Mouse (Mus musculus): ENCODE measurements at regions not wholly inside any gene's neighbourhood (a gene's known extent, or its start where the extent isn't known, plus 50 kb on each side); places are given as distances from the start of the nearest gene placed in this dataset.

DNA sequence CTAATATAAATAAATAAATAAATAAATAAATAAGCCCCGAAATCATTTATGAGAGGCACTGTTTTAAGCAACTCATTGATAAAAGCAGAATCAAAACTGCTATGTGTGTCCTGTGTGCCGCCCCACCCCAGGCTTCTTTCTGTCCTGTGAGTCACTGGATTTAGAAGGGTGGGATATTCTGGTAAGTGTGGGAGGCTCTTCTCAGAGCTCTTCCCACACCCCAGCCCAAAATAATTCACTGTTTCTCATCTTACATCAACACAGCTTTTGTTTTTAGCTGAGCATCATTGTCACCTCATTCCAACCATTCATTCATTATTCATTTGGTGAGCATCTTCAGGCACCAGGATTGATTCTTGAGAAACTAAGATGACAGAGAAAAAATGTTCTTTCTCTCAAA is 118.4 kb downstream of the Barx2 start:
- in situ Hi-C loops (cut with MboI, MseI), result no loop called here

GRCm38 (mm10) chr9:31775956-31776355 is 137.3 kb downstream of the Barx2 start:
- in situ Hi-C loops (cut with MboI, MseI), result no loop called here

GRCm38 (mm10) chr9:31765401-31765800 is 147.9 kb downstream of the Barx2 start:
- in situ Hi-C loops (cut with MboI, MseI), result no loop called here

- in situ Hi-C loops (cut with MboI, MseI), result no loop called here
Measured at GRCm38 (mm10) chr9:31757894-31758561, 155.2 kb downstream of the Barx2 start.

- in situ Hi-C loops (cut with MboI, MseI), result no loop called here
Measured at GRCm38 (mm10) chr9:31730443-31730842, 182.8 kb downstream of the Barx2 start.

- in situ Hi-C loops (cut with MboI, MseI), result no loop called here
Measured at GRCm38 (mm10) chr9:31719309-31719708, 194.0 kb downstream of the Barx2 start.

GRCm38 (mm10) chr9:31710022-31710421 is 203.2 kb downstream of the Barx2 start:
- in situ Hi-C loops (cut with MboI, MseI), result no loop called here

- in situ Hi-C loops (cut with MboI, MseI), result no loop called here
Measured at GRCm38 (mm10) chr9:31706688-31707087, 206.6 kb downstream of the Barx2 start.

DNA sequence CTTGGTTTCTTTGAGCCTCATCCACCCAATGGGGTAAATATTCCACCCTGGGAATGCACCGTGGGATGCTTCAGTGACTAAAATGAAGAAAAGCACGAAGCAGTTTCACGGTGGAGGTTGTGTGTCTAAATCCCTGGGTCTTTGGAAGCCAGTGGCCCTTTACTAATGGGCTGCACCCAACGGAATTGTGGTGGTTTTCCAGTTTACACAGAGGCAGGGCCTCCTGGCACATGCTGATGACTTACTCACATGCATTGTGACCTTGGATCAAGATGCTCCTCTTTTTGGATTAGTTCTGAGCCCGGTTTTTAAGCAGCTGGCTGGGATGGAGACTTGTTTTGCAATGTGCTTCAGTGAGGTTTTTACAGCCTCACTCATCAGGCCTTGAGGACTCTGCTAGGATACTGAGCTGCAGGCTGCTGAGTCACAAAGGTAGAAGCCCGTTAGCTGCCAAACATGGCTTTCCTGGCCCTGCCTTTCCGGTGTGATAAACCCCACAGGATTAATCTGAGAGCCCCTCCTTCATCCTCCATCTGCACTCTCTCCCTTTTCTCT is 222.3 kb downstream of the Barx2 start:
- in situ Hi-C loops (cut with MboI, MseI), result no loop called here

GRCm38 (mm10) chr9:31688398-31688705 is 224.1 kb upstream of the Tmem45b start:
- in situ Hi-C loops (cut with MboI, MseI), result no loop called here

- in situ Hi-C loops (cut with MboI, MseI), result no loop called here
Measured at GRCm38 (mm10) chr9:31687686-31688397, 223.6 kb upstream of the Tmem45b start.

DNA sequence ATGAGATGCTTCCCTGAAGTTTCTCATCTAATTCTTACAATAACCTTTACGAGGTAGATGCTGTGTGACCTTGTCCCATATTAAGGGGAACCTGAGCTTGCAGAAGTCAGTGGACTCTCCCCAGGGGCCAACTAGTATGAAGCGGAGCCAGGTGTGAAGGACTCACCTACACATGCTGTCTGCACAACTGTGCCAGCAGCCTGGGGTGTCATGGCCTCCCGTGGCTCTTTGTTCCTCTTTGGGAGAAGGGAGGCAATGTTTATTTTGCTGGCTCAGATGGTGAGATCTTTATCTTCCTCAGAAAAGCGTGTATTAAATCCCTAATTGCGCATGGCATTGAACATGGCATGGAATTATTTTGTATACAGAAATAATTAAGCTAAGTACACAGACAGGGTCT is 222.2 kb upstream of the Tmem45b start:
- in situ Hi-C loops (cut with MboI, MseI), result no loop called here

DNA sequence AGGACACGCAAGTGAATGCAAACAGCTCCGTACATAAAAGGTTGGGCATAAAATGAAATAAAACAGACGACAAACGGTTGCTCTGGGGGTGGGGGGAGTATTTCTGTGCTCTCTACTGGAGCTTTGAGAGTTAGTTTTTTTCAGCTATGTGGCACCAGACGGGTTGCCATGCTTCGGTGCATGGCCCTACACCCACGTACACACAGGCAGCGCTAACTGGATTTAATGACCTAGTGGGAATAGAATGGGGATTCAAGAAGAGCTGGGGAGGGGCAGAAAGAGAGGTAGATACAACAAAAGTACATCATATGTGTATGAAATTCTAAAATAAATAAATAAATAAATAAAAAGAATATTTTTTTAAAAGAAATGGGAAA is 220.5 kb upstream of the Tmem45b start:
- in situ Hi-C loops (cut with MboI, MseI), result no loop called here

GRCm38 (mm10) chr9:31684099-31684811 is 220.0 kb upstream of the Tmem45b start:
- in situ Hi-C loops (cut with MboI, MseI), result no loop called here

DNA sequence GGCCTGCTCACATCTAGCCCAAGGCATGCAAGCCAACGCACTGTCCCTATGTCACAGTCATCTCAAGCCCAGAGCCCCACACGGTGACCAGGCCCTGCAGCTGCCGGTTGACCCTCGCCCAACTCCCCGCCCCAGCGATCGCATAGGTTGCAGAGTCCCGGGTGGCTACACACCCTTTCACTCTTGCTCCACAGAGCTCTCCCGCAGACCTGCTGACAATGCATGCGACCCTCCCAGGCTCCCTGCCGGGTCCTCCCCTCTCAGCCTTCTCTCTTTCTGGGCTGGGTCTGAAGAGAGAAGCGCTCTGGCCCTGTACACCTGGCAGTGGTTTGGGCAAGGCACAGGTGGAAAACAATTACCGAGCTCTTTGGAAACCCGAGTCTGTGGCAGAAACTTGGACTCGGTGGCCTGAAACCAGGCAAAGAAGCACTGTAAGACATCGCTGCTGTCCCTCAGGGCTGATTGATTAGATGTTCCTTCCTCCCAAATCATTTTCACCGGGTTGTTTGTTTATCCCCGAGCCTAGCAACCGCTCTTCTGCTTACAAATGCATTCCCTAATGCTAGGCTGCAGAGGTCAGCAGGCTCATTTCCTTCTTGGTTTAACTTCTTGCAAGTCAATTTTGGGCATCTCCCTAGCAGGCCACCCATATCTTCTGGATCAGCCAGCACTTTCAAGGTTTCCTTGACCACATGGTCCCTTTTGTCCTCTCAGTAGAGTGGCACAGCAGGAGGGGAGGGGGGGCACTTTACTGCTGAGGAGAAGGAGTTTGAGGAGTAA is 219.2 kb upstream of the Tmem45b start:
- in situ Hi-C loops (cut with MboI, MseI), result no loop called here

GRCm38 (mm10) chr9:31682893-31683292 is 218.6 kb upstream of the Tmem45b start:
- in situ Hi-C loops (cut with MboI, MseI), result no loop called here

DNA sequence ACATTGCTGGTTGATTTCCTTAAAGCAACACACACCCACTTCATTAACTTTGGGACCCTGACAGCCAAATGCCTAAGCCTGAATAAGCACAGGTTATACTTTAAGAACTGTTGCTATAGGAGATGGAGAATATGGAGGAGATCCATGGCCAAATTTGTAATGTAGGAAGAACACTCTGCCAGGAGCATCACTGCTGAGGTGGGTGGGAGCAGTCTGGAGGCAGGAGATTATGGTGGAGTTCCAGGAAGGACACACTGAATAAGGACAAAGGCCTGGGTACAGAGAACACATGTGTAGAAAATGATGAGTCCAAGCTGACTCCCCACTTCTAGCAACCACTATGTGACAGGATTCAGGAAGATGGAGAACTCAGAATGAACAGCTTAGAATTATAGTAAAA is 212.9 kb upstream of the Tmem45b start:
- in situ Hi-C loops (cut with MboI, MseI), result no loop called here

DNA sequence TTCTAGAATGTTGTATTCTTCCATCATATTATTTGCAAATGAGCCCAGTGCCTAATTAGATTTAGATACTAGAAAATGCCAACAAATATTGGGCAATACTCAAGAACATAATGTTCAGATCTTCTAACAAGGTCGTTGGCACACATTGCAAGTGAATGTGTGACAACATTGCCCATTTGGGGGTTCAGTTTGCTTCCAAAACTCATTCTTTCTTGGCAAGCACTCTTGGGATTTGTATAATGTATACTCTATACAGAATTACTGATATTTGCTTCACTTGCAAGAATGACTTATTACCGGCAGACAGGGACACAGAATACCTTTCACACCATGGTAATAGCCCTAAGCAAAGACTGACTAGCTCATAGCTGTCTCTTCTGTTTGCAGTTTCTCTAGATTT is 194.8 kb upstream of the Tmem45b start:
- in situ Hi-C loops (cut with MboI, MseI), result no loop called here

DNA sequence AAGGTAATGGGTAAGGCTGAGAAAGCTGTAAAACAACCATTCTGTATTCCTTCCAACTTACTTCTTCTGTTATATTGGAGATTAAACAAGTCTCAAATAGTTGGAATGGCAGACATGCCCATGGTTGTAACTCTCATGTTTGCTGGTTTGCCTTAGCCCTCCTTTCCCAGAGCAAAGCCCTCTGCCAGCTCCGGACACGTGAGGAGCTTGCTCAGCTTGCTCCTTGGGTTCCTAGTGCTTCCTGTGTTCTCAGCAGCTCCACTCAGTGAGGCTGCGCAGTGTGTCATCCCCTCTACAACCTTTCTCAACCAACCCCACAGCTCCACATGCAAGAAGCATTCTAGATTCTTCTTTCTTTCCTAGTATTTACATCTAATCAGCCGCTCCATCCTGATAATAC is 193.3 kb upstream of the Tmem45b start:
- in situ Hi-C loops (cut with MboI, MseI), result no loop called here

- in situ Hi-C loops (cut with MboI, MseI), result no loop called here
Measured at GRCm38 (mm10) chr9:31656676-31657075, 192.4 kb upstream of the Tmem45b start.

DNA sequence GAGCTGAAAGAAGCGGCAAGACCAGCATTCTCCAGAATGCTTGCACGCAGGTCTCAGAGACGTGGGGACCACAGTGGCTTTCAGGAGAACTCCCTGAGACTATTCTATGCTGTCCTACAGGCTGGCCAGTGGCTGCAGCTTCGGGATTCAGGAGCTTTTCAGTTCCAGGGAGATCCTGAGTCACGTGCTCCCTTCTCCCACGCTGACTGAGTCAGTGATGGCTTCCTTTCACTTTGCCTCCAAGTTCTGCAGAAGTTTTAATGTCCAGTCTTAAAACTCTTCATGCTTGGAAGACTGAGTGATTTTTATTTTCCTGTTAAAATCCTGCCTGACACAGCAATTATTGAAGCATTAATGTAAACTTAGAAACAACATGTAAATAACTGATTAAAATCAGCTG is 190.5 kb upstream of the Tmem45b start:
- in situ Hi-C loops (cut with MboI, MseI), result no loop called here

GRCm38 (mm10) chr9:31654213-31654612 is 190.0 kb upstream of the Tmem45b start:
- in situ Hi-C loops (cut with MboI, MseI), result no loop called here
